Mouse (Mus musculus): ENCODE results near the gene Wdr4. TPM values are rescaled to one million over a fixed set of nuclear protein-coding genes. Genes with fewer than 3 reads are reported as not detected.
"Not testable (repeated sequence)": the region's sequence is repeated elsewhere in the genome, so short reads cannot be mapped to it uniquely, and the experiment has no call there.

Wdr4 gene
- polyA plus RNA-seq, 1 experiment from 2014 or later, result 57.8 TPM

GRCm38 (mm10) chr17:31540101-31540500, 20.3 kb upstream of the Wdr4 start:
- Histone ChIP-seq H3K27ac (ENCODE audit: low read length) (no peak overlapping the region), H3K9me3 (ENCODE audit: low read length) (no peaks in the 10 kb centered on the region), H3K4me1 (ENCODE audit: insufficient read depth, low read length) (peaks cover 22% of the 10 kb centered on the region; the same call in 1 of the 2 replicates), H3K4me2 (replicated peaks; ENCODE audit: low read depth, low read length) (no peak overlapping the region), H3K36me3 (ENCODE audit: insufficient read depth, low read length) (no peaks in the 10 kb centered on the region), H3K4me3 (ENCODE audit: low read length) (no peak overlapping the region), H3K9ac (replicated peaks; ENCODE audit: low read length) (no peak overlapping the region), H3K27me3 (ENCODE audit: insufficient read depth, low read length) (no peaks in the 10 kb centered on the region)
- ATAC-seq (ENCODE audit: low FRiP score, low TSS enrichment), result no peak
- 53% methylated on average over 3 of the region's 3 CpGs for WGBS

- H3K4me1 ChIP-seq (ENCODE audit: insufficient read depth, low read length), result peaks cover 14% of the 10 kb centered on the region; the same call in 1 of the 2 replicates
- H3K27me3 ChIP-seq (ENCODE audit: insufficient read depth, low read length), result no peaks in the 10 kb centered on the region
- peak overlapping the region; percentile 24; the same call in 1 of the 2 replicates for H3K4me2 ChIP-seq (replicated peaks; ENCODE audit: low read depth, low read length)
- H3K9ac ChIP-seq (replicated peaks; ENCODE audit: low read length), result no peak overlapping the region
- 29% methylated on average over 8 of the region's 8 CpGs for WGBS
- peak overlapping the region; percentile 83 for H3K27ac ChIP-seq (ENCODE audit: low read length)
- H3K9me3 ChIP-seq (ENCODE audit: low read length), result no peaks in the 10 kb centered on the region
- no peak overlapping the region for H3K4me3 ChIP-seq (ENCODE audit: low read length)
- ATAC-seq (ENCODE audit: low FRiP score, low TSS enrichment), result peak; percentile 81
- peaks cover 8% of the 10 kb centered on the region for H3K36me3 ChIP-seq (ENCODE audit: insufficient read depth, low read length)
Measured at GRCm38 (mm10) chr17:31535871-31536629, 16.3 kb upstream of the Wdr4 start.

GRCm38 (mm10) chr17:31535358-31535757, 15.6 kb upstream of the Wdr4 start:
- peaks cover 10% of the 10 kb centered on the region; the same call in 1 of the 2 replicates for H3K4me1 ChIP-seq (ENCODE audit: insufficient read depth, low read length)
- no peaks in the 10 kb centered on the region for H3K27me3 ChIP-seq (ENCODE audit: insufficient read depth, low read length)
- 45% methylated on average over 4 of the region's 4 CpGs for WGBS
- H3K4me3 ChIP-seq (ENCODE audit: low read length), result no peak overlapping the region
- peaks cover 12% of the 10 kb centered on the region for H3K36me3 ChIP-seq (ENCODE audit: insufficient read depth, low read length)
- peak overlapping the region; percentile 83 for H3K27ac ChIP-seq (ENCODE audit: low read length)
- H3K9me3 ChIP-seq (ENCODE audit: low read length), result no peaks in the 10 kb centered on the region
- H3K4me2 ChIP-seq (replicated peaks; ENCODE audit: low read depth, low read length), result no peak overlapping the region
- peak; percentile 62; the same call in 1 of the 2 replicates for ATAC-seq (ENCODE audit: low FRiP score, low TSS enrichment)
- no peak overlapping the region for H3K9ac ChIP-seq (replicated peaks; ENCODE audit: low read length)

GRCm38 (mm10) chr17:31532331-31532730, 12.6 kb upstream of the Wdr4 start:
- ATAC-seq (ENCODE audit: low FRiP score, low TSS enrichment), result not testable (repeated sequence)

GRCm38 (mm10) chr17:31531441-31532158, 11.8 kb upstream of the Wdr4 start:
- Histone ChIP-seq H3K4me3 (ENCODE audit: low read length) (no peak overlapping the region), H3K4me1 (ENCODE audit: insufficient read depth, low read length) (peaks cover 16% of the 10 kb centered on the region), H3K27ac (ENCODE audit: low read length) (peak overlapping the region; percentile 59), H3K27me3 (ENCODE audit: insufficient read depth, low read length) (no peaks in the 10 kb centered on the region), H3K4me2 (replicated peaks; ENCODE audit: low read depth, low read length) (no peak overlapping the region), H3K36me3 (ENCODE audit: insufficient read depth, low read length) (peaks cover 30% of the 10 kb centered on the region), H3K9ac (replicated peaks; ENCODE audit: low read length) (no peak overlapping the region), H3K9me3 (ENCODE audit: low read length) (no peaks in the 10 kb centered on the region)
- ATAC-seq (ENCODE audit: low FRiP score, low TSS enrichment), result no peak
- 84% methylated on average over 14 of the region's 14 CpGs for WGBS

More at GRCm38 (mm10) chr17:31532331-31532730, 12.6 kb upstream of the Wdr4 start:
- H3K27me3 ChIP-seq (ENCODE audit: insufficient read depth, low read length); H3K9ac ChIP-seq (replicated peaks; ENCODE audit: low read length); H3K4me3 ChIP-seq (ENCODE audit: low read length); H3K27ac ChIP-seq (ENCODE audit: low read length); H3K4me2 ChIP-seq (replicated peaks; ENCODE audit: low read depth, low read length); H3K9me3 ChIP-seq (ENCODE audit: low read length): not testable (repeated sequence)
- Histone ChIP-seq H3K4me1 (ENCODE audit: insufficient read depth, low read length) (peaks cover 16% of the 10 kb centered on the region), H3K36me3 (ENCODE audit: insufficient read depth, low read length) (peaks cover 28% of the 10 kb centered on the region)
- 94% methylated on average over 3 of the region's 4 CpGs for WGBS

DNA sequence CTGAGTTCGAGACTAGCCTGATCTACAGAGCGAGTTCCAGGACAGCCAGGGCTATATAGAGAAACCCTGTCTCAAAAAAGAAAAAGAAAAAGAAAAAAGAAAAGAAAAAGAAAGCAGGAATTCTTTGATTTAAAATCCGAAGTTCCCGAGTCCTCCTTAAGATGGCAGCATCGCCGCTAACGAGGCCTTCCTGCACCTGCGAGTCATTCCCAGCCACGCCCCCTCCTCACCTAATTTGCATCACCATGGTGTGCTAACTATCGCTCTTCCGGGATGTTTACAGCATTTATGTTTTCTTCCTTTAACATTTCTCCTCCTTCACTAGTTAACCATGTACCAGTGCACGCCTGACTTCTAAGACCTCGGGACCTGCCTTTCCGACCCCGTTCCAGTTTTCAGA, 9.5 kb upstream of the Wdr4 start:
- Histone ChIP-seq H3K4me3 (ENCODE audit: low read length) (peak overlapping the region; percentile 26), H3K9me3 (ENCODE audit: low read length) (no peaks in the 10 kb centered on the region), H3K4me1 (ENCODE audit: insufficient read depth, low read length) (peaks cover 5% of the 10 kb centered on the region; the same call in 1 of the 2 replicates), H3K4me2 (replicated peaks; ENCODE audit: low read depth, low read length) (peak overlapping the region; percentile 34; the same call in 1 of the 2 replicates), H3K9ac (replicated peaks; ENCODE audit: low read length) (no peak overlapping the region), H3K27ac (ENCODE audit: low read length) (0 out of 2 replicates have a peak overlapping the region, but pooled peaks have one; percentile 29), H3K36me3 (ENCODE audit: insufficient read depth, low read length) (peaks cover 32% of the 10 kb centered on the region), H3K27me3 (ENCODE audit: insufficient read depth, low read length) (no peaks in the 10 kb centered on the region)
- ATAC-seq (ENCODE audit: low FRiP score, low TSS enrichment), result no peak; the same call in 1 of the 2 replicates
- WGBS, result 27% methylated on average over 15 of the region's 15 CpGs

GRCm38 (mm10) chr17:31525816-31526215, 6.0 kb upstream of the Wdr4 start:
- Histone ChIP-seq H3K4me2 (replicated peaks; ENCODE audit: low read depth, low read length) (no peak overlapping the region), H3K9ac (replicated peaks; ENCODE audit: low read length) (no peak overlapping the region), H3K27ac (ENCODE audit: low read length) (no peak overlapping the region), H3K4me1 (ENCODE audit: insufficient read depth, low read length) (peaks cover 16% of the 10 kb centered on the region), H3K27me3 (ENCODE audit: insufficient read depth, low read length) (no peaks in the 10 kb centered on the region), H3K9me3 (ENCODE audit: low read length) (no peaks in the 10 kb centered on the region), H3K36me3 (ENCODE audit: insufficient read depth, low read length) (peaks cover 38% of the 10 kb centered on the region), H3K4me3 (ENCODE audit: low read length) (no peak overlapping the region)
- no peak for ATAC-seq (ENCODE audit: low FRiP score, low TSS enrichment)
- 100% methylated on average over 3 of the region's 3 CpGs for WGBS

DNA sequence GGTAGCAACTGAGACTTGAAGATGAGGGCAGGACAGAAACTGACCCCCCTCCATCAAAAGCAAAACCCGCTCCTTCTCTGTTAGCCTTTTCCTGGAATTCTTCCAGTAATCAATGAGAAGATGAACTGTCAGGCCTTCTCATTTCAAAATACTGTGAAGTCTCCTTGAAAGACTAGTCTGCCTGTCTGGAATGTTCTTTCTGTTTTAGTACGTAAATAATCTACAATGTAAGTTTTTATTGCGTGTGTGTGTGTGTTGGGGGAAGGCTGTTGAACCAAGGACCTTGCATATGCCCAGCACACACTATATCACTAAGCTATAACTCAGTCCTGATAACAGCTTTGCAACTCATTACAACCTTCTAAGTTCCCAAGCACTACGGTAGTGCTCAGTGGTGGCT, 5.3 kb upstream of the Wdr4 start:
- H3K27ac ChIP-seq (ENCODE audit: low read length), result no peak overlapping the region
- no peak overlapping the region for H3K4me3 ChIP-seq (ENCODE audit: low read length)
- 74% methylated on average over 4 of the region's 4 CpGs for WGBS
- H3K36me3 ChIP-seq (ENCODE audit: insufficient read depth, low read length), result peaks cover 37% of the 10 kb centered on the region
- no peak overlapping the region for H3K4me2 ChIP-seq (replicated peaks; ENCODE audit: low read depth, low read length)
- no peaks in the 10 kb centered on the region for H3K27me3 ChIP-seq (ENCODE audit: insufficient read depth, low read length)
- peaks cover 20% of the 10 kb centered on the region for H3K4me1 ChIP-seq (ENCODE audit: insufficient read depth, low read length)
- no peak overlapping the region for H3K9ac ChIP-seq (replicated peaks; ENCODE audit: low read length)
- ATAC-seq (ENCODE audit: low FRiP score, low TSS enrichment), result no peak
- no peaks in the 10 kb centered on the region for H3K9me3 ChIP-seq (ENCODE audit: low read length)

DNA sequence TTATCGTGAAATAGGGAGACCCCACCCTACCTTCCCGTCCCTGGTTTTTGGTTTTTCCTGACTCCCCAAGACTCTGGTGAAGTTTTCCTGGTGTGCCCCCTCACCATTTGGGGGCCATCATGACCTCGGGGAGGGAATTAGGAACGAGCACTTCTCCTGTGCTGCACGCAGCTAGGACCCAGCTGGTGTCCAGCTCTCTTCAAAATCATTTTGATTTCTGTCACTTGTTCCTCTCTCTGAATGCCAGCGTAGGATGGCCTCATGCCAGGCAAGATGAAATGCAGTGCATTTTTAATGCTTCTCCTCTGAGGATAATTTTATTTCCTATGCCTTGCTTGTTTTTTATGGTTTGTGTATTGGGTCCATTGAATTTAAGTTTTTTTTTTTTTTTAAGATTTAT, 2.2 kb upstream of the Wdr4 start:
- Histone ChIP-seq H3K9me3 (ENCODE audit: low read length) (no peaks in the 10 kb centered on the region), H3K4me3 (ENCODE audit: low read length) (no peak overlapping the region), H3K27me3 (ENCODE audit: insufficient read depth, low read length) (no peaks in the 10 kb centered on the region), H3K4me1 (ENCODE audit: insufficient read depth, low read length) (peaks cover 15% of the 10 kb centered on the region), H3K4me2 (replicated peaks; ENCODE audit: low read depth, low read length) (no peak overlapping the region), H3K27ac (ENCODE audit: low read length) (no peak overlapping the region), H3K9ac (replicated peaks; ENCODE audit: low read length) (no peak overlapping the region), H3K36me3 (ENCODE audit: insufficient read depth, low read length) (peaks cover 19% of the 10 kb centered on the region)
- 95% methylated on average over 6 of the region's 6 CpGs for WGBS
- ATAC-seq (ENCODE audit: low FRiP score, low TSS enrichment), result no peak

DNA sequence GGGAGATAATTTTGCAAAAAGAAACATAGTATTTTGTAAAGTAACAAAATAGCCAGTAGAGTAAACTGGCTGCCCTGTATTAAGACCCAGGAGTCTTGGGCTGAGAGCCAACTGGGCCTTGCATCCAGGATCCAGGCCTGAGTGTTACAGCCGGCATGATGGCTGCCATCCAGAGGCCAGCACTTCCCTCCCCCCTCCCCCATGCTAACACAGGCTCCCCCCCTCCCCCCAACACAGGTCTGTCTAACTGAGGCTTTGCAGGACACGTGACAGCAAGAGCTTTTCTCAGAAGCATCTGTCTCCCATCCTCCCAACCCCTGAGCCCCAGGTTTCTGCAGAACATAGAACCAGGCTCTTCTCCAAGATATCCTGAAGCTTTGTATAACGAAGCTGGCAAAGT, 1.1 kb upstream of the Wdr4 start:
- Histone ChIP-seq H3K4me3 (ENCODE audit: low read length) (peak overlapping the region; percentile 65), H3K4me2 (replicated peaks; ENCODE audit: low read depth, low read length) (peak overlapping the region; percentile 76), H3K27ac (ENCODE audit: low read length) (no peak overlapping the region), H3K4me1 (ENCODE audit: insufficient read depth, low read length) (peaks cover 15% of the 10 kb centered on the region), H3K36me3 (ENCODE audit: insufficient read depth, low read length) (peaks cover 16% of the 10 kb centered on the region), H3K27me3 (ENCODE audit: insufficient read depth, low read length) (no peaks in the 10 kb centered on the region), H3K9me3 (ENCODE audit: low read length) (no peaks in the 10 kb centered on the region), H3K9ac (replicated peaks; ENCODE audit: low read length) (peak overlapping the region; percentile 66)
- no peak for ATAC-seq (ENCODE audit: low FRiP score, low TSS enrichment)
- WGBS, result 20% methylated on average over 3 of the region's 3 CpGs

All from kidney, embryonic 16.5 days (tissue).